Mouse (Mus musculus) ES-CJ7 (cell line): ENCODE data around the gene Tspan11.
A peak's percentile ranks its signal among the peaks of the same experiment; 100 is the strongest.

ENCODE experiments used
- DNase-seq: peaks from one replicate; pipeline ENCODE4 v3.0.0; 2011; ENCODE audit warnings: low read depth, low spot score

Tspan11 gene

GRCm38 (mm10) chr6:127877026-127877425 lies 10.4 kb upstream of the Tspan11 start:
- no peak for DNase-seq

- peak; percentile 44 for DNase-seq
Observed at GRCm38 (mm10) chr6:127879472-127879871, 7.9 kb upstream of the Tspan11 start.

- no peak for DNase-seq
Observed at GRCm38 (mm10) chr6:127886916-127887315, 473 bp upstream of the Tspan11 start.

- no peak for DNase-seq
Observed at GRCm38 (mm10) chr6:127888581-127888980, 1.2 kb downstream of the Tspan11 start.

- DNase-seq, result peak; percentile 51
Observed at GRCm38 (mm10) chr6:127893611-127894010, 6.2 kb downstream of the Tspan11 start.

GRCm38 (mm10) chr6:127894999-127895398 lies 7.6 kb downstream of the Tspan11 start:
- DNase-seq, result no peak

- DNase-seq, result no peak
Observed at GRCm38 (mm10) chr6:127896425-127896824, 9.0 kb downstream of the Tspan11 start.

GRCm38 (mm10) chr6:127897342-127897741 lies 10.0 kb downstream of the Tspan11 start:
- no peak for DNase-seq

GRCm38 (mm10) chr6:127900062-127900461 lies 12.7 kb downstream of the Tspan11 start:
- DNase-seq, result no peak

GRCm38 (mm10) chr6:127901261-127901660 lies 13.9 kb downstream of the Tspan11 start:
- no peak for DNase-seq

- DNase-seq, result no peak
Observed at GRCm38 (mm10) chr6:127901669-127902068, 14.3 kb downstream of the Tspan11 start.

- no peak for DNase-seq
Observed at GRCm38 (mm10) chr6:127902559-127902958, 15.2 kb downstream of the Tspan11 start.

- no peak for DNase-seq
Observed at GRCm38 (mm10) chr6:127910638-127911037, 23.2 kb downstream of the Tspan11 start.

GRCm38 (mm10) chr6:127911687-127912086 lies 24.3 kb downstream of the Tspan11 start:
- DNase-seq, result no peak

GRCm38 (mm10) chr6:127912938-127913337 lies 25.5 kb downstream of the Tspan11 start:
- DNase-seq, result no peak

- DNase-seq, result no peak
Observed at GRCm38 (mm10) chr6:127916993-127917392, 29.6 kb downstream of the Tspan11 start.

GRCm38 (mm10) chr6:127917712-127918111 lies 30.3 kb downstream of the Tspan11 start:
- DNase-seq, result no peak

- DNase-seq, result no peak
Observed at GRCm38 (mm10) chr6:127919491-127919890, 32.1 kb downstream of the Tspan11 start.

- DNase-seq, result peak; percentile 73
Observed at GRCm38 (mm10) chr6:127920652-127921051, 33.3 kb downstream of the Tspan11 start.

GRCm38 (mm10) chr6:127921996-127922395 lies 34.6 kb downstream of the Tspan11 start:
- no peak for DNase-seq

- DNase-seq, result no peak
Observed at GRCm38 (mm10) chr6:127923296-127923695, 35.9 kb downstream of the Tspan11 start.

GRCm38 (mm10) chr6:127924750-127925149 lies 37.4 kb downstream of the Tspan11 start:
- DNase-seq, result no peak

GRCm38 (mm10) chr6:127925915-127926314 lies 38.5 kb downstream of the Tspan11 start:
- no peak for DNase-seq

- DNase-seq, result no peak
Observed at GRCm38 (mm10) chr6:127928682-127929081, 41.3 kb downstream of the Tspan11 start.
